Comparison of ENCODE assay signal across 13 mouse cellular contexts in genomic region chr1:77336937-77337336, GRCm38 (mm10).
"Had no signal": no experiment of that assay in that cellular context is flagged by ENCODE, and none has a peak within 500 bp of the region (broad histone marks: within the 10 kb centered on the region; RNA-seq: fewer than 3 reads in every experiment).

No protein-coding gene starts in this region.

- ATAC-seq: intestine, embryonic 16.5 days; liver, embryonic 12.5 days had no signal

- H3K36me3 ChIP-seq: limb, embryonic 13.5 days; liver, embryonic 12.5 days; liver, embryonic 15.5 days had no signal

- H3K4me3 ChIP-seq: limb, embryonic 13.5 days; liver, embryonic 12.5 days; liver, embryonic 15.5 days had no signal

- H3K9me3 ChIP-seq: limb, embryonic 13.5 days; liver, embryonic 12.5 days; liver, embryonic 15.5 days had no signal

- H3K4me1 ChIP-seq: liver, embryonic 12.5 days; liver, embryonic 15.5 days had no signal

- DNase-seq: left cerebral cortex, postnatal 4 days; liver; lung, adult 18-20 months; lung, postnatal 14 days; lung, postnatal 4 days; midbrain, embryonic 14.5 days; thymus, adult 18-20 months; thymus, postnatal 36 days had no signal

- H3K9ac ChIP-seq: limb, embryonic 13.5 days; liver, embryonic 12.5 days; liver, embryonic 15.5 days had no signal

- H3K4me2 ChIP-seq: limb, embryonic 13.5 days; liver, embryonic 12.5 days; liver, embryonic 15.5 days; midbrain, embryonic 11.5 days had no signal

- H3K27ac ChIP-seq: limb, embryonic 13.5 days; liver, embryonic 12.5 days; liver, embryonic 15.5 days had no signal

- H3K27me3 ChIP-seq: limb, embryonic 13.5 days had no signal
